Mouse (Mus musculus) testis, adult 2 months (tissue): Measurements from ENCODE around the gene Gbx1.

Experiments
- CTCF ChIP-seq: fragments of 200-500 bp; IDR thresholded peaks from 2 replicates; pipeline ENCODE4 v1.5.1; 2012; ENCODE audit warnings: low read depth, mild to moderate bottlenecking, inconsistent platforms, low read length, moderate library complexity; ENCODE audit not compliant: control insufficient read depth, insufficient read depth, insufficient replicate concordance
- POLR2A ChIP-seq: fragments of 200-500 bp; IDR thresholded peaks from 2 replicates; pipeline ENCODE4 v1.6.1; 2012; ENCODE audit warnings: low read depth, mild to moderate bottlenecking, inconsistent platforms, low read length, moderate library complexity; ENCODE audit not compliant: control insufficient read depth

DNA sequence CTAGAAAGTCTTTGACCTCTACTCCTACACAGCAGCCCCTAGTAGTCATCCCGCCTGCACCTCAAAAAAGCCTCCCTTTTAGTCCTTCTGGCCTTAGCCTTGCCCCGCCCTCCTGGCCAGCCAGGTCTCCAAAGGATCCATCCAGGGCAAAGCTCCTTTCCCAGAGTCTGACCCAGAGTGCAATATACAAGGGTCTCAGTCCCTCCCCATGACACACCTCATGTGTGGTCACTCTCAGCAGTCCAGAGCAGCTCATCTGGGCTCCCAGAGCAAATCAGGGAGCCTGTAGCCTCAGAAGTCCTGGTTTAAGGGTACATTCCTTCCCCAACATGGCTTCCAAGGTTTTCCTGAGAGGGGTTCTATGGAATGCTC, 24.3 kb upstream of the Gbx1 start:
- no peak for TF ChIP-seq CTCF
- no peak for TF ChIP-seq POLR2A
